Mouse (Mus musculus): ENCODE data around the gene Klf17. TPM values are rescaled to one million over a fixed set of nuclear protein-coding genes. Genes with fewer than 3 reads are reported as not detected.

Klf17 gene
- 0.01 TPM in 1 of 2 replicates, not detected in the other for polyA plus RNA-seq (2012; rRNA removed)

DNA sequence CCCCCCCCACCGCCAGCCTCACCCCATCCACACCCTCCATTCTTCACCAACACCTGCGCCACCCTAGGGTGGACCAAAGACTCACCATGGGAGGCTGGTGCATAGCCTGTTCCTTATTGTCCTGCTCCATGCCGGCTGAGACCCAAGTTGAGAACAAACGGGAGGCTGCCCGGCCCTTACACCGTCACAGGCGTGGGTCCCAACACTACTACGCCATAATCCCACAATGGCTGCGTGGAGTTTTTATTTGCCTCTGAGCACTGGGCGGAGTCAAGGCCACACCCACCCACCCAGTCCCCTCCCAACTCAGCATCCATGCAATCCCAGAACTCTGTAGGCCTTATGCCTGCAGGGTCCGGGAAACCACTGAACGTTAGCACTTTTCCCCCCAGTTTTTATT lies at the start of gene Klf17:
Gene Klf17 (minus strand): TSS at position 233 of the 400 bp plus-strand sequence.

GRCm38 (mm10) chr4:117724112-117724511 lies 41.3 kb downstream of the Klf17 start, which contains the start of gene Gm12845:
TSS of gene Gm12845 (plus strand) at chr4:117724412.

Other genes starting within 250 kb of the Klf17 start
- gene Eri3, start 215.3 kb downstream of the Klf17 start, polyA plus RNA-seq (2012; rRNA removed) = 235 and 238 TPM in 2 replicates
- 66.5 and 66.9 TPM in 2 replicates for gene Dmap1, start 83.4 kb downstream of the Klf17 start, polyA plus RNA-seq (2012; rRNA removed)
- not detected in 2 replicates for gene Gm12845, start 41.2 kb downstream of the Klf17 start, polyA plus RNA-seq (2012; rRNA removed)
- 30.1 and 39.0 TPM in 2 replicates for gene Slc6a9, start 68.9 kb upstream of the Klf17 start, polyA plus RNA-seq (2012; rRNA removed)
- gene Ccdc24, start 106.9 kb upstream of the Klf17 start, polyA plus RNA-seq (2012; rRNA removed) = 12.6 and 13.0 TPM in 2 replicates
- 131 and 155 TPM in 2 replicates for gene B4galt2, start 117.8 kb upstream of the Klf17 start, polyA plus RNA-seq (2012; rRNA removed)
- 587 and 662 TPM in 2 replicates for gene Atp6v0b, start 121.7 kb upstream of the Klf17 start, polyA plus RNA-seq (2012; rRNA removed)
- 24.6 and 25.0 TPM in 2 replicates for gene Dph2, start 126.4 kb upstream of the Klf17 start, polyA plus RNA-seq (2012; rRNA removed)
- 104 and 105 TPM in 2 replicates for gene Ipo13, start 149.4 kb upstream of the Klf17 start, polyA plus RNA-seq (2012; rRNA removed)
- gene Artn, start 164.1 kb upstream of the Klf17 start, polyA plus RNA-seq (2012; rRNA removed) = 0.52 and 0.71 TPM in 2 replicates